ENCODE assay signal across 22 mouse cellular contexts in genomic region chr2:37940845-37941361, GRCm38 (mm10).
"Had no signal": no experiment of that assay in that cellular context is flagged by ENCODE, and none has a peak within 500 bp of the region (broad histone marks: within the 10 kb centered on the region; RNA-seq: fewer than 3 reads in every experiment).

No protein-coding gene starts in this region.

- ATAC-seq: midbrain, embryonic 16.5 days had no signal

- H3K4me2 ChIP-seq: lung, embryonic 14.5 days; midbrain, embryonic 12.5 days; neural tube, embryonic 13.5 days; neural tube, embryonic 15.5 days; stomach, embryonic 15.5 days had no signal

- H3K9me3 ChIP-seq: megakaryocyte, embryonic 14.5 days; midbrain, embryonic 10.5 days; midbrain, embryonic 12.5 days; neural tube, embryonic 13.5 days; neural tube, embryonic 15.5 days; stomach, embryonic 15.5 days had no signal

- H3K27ac ChIP-seq: liver, embryonic 14.5 days; midbrain, embryonic 10.5 days; midbrain, embryonic 12.5 days; neural tube, embryonic 13.5 days; neural tube, embryonic 15.5 days; stomach, embryonic 15.5 days; stomach, postnatal 0 days had no signal

- H3K4me1 ChIP-seq: megakaryocyte, embryonic 14.5 days had no signal

- H3K9ac ChIP-seq: liver, embryonic 14.5 days; lung, embryonic 14.5 days; midbrain, embryonic 12.5 days; neural tube, embryonic 13.5 days; neural tube, embryonic 15.5 days; stomach, embryonic 15.5 days had no signal

- H3K36me3 ChIP-seq: midbrain, embryonic 12.5 days; stomach, embryonic 15.5 days had no signal

- H3K27me3 ChIP-seq: megakaryocyte, embryonic 14.5 days; midbrain, embryonic 12.5 days; neural tube, embryonic 13.5 days; neural tube, embryonic 15.5 days; stomach, embryonic 15.5 days had no signal

- DNase-seq: lung, adult 18-20 months; lung, embryonic 14.5 days; lung, postnatal 10 days; lung, postnatal 4 days; midbrain, embryonic 14.5 days; retina, postnatal 1 day; right cerebral cortex, adult 18-20 months; right cerebral cortex, postnatal 25 days; right cerebral cortex, postnatal 4 days; thymus, adult 2 months; thymus, postnatal 25 days; thymus, postnatal 4 days had no signal

- H3K4me3 ChIP-seq: megakaryocyte, embryonic 14.5 days; midbrain, embryonic 10.5 days; midbrain, embryonic 12.5 days; myocyte; neural tube, embryonic 13.5 days; neural tube, embryonic 15.5 days; stomach, embryonic 15.5 days had no signal
